Mouse (Mus musculus): ENCODE data around the gene Acaa1a. TPM values are rescaled to one million over a fixed set of nuclear protein-coding genes. Genes with fewer than 3 reads are reported as not detected.
A peak's percentile ranks its signal among the peaks of the same experiment; 100 is the strongest.

The Acaa1a gene
- 10 to 100 TPM; 34.5 to 53.6 TPM for polyA plus RNA-seq (2017; shearing (Covaris generic))

DNA sequence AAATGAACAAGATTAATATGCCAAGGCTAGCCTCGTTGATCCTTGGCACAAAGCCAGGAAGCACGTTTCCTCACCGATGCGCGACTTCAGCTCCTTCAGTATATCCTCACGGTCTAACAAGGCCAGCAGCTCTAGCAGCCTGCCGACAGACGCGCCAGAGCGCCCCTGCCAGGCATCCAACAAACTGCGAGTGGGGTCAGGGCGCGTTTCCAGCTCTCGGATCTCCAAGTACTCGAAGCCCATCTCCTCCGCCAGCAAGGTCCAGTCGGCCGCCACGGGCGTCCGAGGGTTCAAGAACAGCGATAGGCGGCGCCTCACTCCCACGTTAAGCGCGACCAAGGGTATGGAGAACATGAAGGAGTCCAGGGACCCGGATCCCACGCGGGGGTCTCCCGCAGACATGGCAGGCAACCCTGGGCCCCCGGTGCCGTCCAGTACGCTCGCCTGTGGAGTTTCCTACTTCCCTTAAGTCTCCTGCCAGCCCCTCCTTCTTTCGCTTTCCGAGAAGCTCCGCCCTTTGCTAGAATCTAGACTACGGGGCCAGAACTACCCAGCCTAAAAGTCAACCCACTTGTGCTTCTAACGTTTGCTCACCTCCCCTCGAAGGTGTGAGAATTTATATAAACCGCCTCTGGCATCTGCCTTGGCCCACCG, at the start of gene Acaa1a:
Gene Acaa1a, plus strand, starts transcription at position 119 of the 654 bp plus-strand sequence.
- peak; percentile 50 for ATAC-seq

- no peak for ATAC-seq
Measured at GRCm38 (mm10) chr9:119290791-119291190, 48.7 kb upstream of the Acaa1a start.

- no peak for ATAC-seq
Measured at GRCm38 (mm10) chr9:119297696-119298095, 41.8 kb upstream of the Acaa1a start.

DNA sequence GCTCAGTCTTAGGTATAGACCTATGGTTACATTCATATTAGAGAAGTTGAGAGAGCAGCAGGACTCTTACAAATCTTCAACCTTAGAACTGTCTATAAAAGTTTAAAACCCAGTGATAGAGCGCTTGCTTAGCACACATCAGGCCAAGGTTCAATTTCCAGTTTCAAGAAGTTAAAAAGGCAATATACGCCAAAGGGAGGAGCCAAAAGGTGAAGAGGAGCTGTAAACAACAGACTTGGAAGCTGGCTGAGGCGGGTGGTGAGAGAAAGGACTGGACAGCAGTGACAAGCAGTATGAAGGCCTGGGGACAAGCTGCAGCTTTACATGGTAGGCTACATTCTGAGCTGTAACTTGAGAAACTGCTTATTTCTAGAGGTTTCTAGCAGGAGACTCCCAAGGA, 40.9 kb upstream of the Acaa1a start:
- ATAC-seq = no peak

DNA sequence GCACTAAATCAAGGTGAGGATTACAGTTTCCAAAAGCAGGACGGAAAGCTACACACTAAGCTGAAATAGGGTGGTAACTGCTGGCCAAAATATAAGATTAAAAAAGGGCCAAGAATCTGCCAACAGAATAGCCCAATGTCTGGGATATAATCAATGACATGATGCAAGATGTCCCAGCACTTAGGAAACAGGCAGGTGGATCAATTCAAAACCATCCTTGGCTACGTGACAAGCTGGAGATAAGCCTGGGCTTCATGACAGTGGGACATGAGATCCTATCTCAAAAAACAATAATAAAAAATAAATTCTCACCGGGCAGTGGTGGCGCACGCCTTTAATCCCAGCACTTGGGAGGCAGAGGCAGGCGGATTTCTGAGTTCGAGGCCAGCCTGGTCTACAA, 33.6 kb upstream of the Acaa1a start:
- ATAC-seq = no peak

DNA sequence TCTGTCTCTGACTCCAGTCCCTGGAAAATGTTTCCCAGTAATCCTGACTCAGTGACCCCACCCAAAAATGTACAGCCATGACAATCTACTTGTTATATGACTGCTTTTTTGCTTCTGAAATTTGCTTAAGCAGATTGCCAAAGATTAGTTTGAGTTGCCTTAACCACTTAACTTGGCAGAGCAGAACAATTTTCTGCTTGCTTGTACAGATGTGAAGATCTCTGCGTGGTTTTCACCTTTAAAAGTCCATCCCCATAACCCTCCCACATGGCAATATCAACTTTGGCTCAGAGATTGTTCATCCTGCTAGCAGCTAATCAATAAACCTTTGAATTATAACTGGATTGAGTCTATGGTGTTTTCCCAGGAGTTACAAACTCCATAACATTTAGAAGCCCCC, 30.4 kb upstream of the Acaa1a start:
- ATAC-seq = no peak

DNA sequence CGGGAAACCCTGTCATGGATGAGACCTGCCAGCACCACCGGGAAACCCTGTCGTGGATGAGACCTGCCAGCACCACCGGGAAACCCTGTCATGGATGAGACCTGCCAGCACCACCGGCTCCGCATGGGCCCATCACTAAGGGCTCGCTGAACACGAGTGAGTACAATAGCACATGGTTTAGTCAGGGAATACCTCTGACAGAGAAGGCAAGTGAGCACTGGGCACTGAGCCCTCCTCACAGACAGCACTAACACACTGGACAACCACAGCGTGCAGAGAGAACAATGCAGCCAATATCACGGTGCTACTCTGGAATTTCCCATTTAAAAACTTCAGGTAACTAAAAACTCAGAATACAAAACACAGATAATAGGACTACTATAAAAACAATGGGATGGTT, 26.4 kb upstream of the Acaa1a start:
- no peak for ATAC-seq

GRCm38 (mm10) chr9:119318891-119319290, 20.6 kb upstream of the Acaa1a start:
- no peak for ATAC-seq

DNA sequence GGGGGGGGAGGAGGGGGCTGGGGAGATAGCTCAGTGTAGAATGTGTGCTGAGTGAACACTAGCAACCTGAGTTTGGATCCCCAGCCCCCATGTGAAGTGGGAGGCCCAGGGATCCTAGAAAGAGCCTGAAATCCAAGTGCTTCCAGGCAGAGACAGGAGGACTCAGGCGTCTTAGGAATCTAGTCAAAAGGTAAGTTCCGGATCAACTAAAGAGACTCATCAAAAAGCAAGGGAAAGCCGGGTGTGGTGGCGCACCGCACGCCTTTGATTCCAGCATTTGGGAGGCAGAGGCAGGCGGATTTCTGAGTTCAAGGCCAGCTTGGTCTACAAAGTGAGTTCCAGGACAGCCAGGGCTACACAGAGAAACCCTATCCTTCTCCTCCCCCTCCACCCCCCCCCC, 19.0 kb upstream of the Acaa1a start:
- no peak for ATAC-seq

DNA sequence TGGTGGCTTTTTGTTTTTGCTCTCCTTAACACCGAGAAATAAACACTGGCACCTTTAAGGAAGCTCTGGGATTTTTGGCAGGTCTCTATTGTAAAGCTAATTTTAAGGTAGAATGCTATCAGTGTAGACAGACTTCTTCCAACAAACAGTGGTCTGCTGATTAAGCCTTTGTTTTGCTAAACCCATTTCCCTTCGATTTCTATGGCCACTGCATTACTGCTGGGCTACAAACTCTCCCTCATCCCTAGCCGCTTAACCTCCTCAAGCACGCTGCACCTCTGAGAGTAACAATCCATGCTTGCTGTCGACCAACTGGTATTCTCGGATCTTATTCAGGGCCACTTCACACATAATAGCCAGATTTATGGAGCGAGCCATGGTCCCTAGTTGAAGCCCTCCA, 18.5 kb upstream of the Acaa1a start:
- ATAC-seq = no peak

- no peak for ATAC-seq
Measured at GRCm38 (mm10) chr9:119321392-119322229, 17.9 kb upstream of the Acaa1a start.

GRCm38 (mm10) chr9:119322289-119323259, 16.9 kb upstream of the Acaa1a start, which contains the start of gene Oxsr1:
Gene Oxsr1 (minus strand): TSS chr9:119322427.
- peak; percentile 94 for ATAC-seq

GRCm38 (mm10) chr9:119323260-119323645, 16.2 kb upstream of the Acaa1a start:
- no peak for ATAC-seq

DNA sequence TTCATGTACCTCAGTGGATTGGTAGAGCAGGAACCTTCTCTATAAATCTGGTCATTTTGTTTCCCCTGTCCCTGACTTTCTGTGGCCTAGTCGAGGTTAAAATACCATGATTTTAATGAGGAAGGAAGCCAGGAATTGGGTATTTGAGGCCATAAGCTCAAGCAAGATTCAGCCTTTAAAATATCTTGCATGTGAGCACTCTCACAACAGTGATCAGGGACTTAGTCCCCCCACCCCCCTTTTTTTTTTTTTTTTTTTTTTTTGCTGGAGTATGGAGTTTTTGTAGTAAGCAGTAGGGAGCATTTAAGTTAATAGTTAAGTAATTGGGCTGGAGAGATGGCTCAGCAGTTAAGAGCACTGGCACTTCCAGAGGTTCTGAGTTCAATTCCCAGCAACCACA, 15.3 kb upstream of the Acaa1a start:
- ATAC-seq = no peak

GRCm38 (mm10) chr9:119328488-119328887, 11.0 kb upstream of the Acaa1a start:
- ATAC-seq = no peak

- ATAC-seq = no peak
Measured at GRCm38 (mm10) chr9:119330186-119330963, 9.1 kb upstream of the Acaa1a start.

GRCm38 (mm10) chr9:119334324-119334723, 5.2 kb upstream of the Acaa1a start:
- ATAC-seq = peak; percentile 70

DNA sequence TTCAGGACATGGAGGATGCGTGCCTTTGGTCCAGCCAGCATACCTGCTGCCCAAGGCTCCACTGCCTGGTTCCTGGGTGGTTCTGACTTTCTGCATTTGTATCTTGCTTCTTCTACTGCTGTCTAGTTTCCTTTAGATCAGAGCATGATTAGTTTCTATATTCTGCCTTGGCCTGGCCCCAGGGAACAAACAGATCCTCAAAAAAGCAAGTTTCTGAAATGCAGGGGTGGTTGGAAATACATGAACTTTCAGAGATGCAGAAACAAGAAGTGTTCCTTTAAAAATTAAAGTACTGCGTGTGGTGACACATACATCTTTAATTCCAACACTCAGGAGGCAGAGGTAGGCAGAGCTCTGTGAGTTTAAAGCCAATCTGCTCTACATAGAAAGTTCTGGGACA, 4.6 kb upstream of the Acaa1a start:
- no peak for ATAC-seq

DNA sequence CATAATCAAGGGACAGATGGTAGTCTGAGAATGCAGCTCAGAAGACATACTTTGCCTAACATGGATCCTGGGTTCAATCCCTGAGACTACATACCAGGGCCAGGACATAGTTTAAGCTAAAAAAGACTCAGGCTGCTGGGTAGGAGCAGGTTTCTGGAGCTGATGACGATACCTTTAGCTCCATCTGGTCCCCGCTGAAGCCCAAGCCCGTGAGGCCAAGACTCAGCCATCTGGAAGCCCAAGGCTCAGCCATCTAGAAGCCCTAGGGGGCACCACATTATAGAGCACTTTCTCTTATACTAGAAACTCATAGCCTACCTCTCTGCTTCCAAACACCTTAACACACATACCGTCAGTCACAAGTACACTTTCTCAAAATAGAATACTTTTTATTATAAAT, 3.9 kb upstream of the Acaa1a start:
- ATAC-seq = no peak

DNA sequence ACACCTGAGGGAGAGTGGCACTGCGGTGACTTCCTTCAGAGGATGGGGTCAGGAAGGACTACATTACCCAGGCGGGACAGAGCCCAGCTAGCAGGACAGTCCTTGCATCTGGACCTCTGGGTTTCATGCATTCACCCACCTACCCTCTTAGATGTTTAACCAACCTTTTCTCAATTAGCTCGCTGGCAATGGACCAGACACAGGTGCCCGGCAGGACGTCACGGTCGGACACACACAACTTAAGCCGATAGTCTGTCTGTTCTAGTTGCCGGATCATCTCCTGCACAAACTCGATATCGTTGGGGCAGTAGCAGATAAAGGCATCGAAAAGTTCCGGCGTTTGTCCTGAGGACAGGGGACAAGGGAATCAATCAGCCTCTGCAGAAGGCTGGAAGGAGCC, 1.6 kb upstream of the Acaa1a start:
- ATAC-seq = no peak

DNA sequence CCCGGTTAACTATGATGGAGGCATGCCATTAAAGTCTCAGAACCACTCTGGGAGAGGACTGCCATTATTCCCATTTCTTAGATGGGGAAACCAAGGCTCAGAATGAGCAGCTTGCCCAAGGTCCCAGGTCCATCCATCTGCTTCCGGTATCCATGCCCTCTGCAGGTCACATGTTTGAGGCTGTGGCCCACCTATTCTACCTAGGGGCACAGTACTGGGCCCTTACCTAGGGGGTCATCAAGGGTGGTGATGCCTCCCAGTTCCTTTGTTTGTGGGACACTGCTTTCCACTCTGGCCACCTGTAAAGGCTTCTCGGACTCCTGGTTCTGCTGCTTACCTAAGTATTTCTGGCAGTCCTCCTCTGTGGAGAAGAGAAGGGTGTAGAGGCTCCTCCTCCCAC, 1.1 kb upstream of the Acaa1a start:
- ATAC-seq = no peak

- ATAC-seq = no peak
Measured at GRCm38 (mm10) chr9:119339106-119339505, 370 bp upstream of the Acaa1a start.
